Mouse (Mus musculus) gastrocnemius, postnatal 4 days (tissue): Measurements from ENCODE around the gene Nudt3. TPM values are rescaled to one million over a fixed set of nuclear protein-coding genes. Genes with fewer than 3 reads are reported as not detected.
"Not testable (repeated sequence)": the region's sequence is repeated elsewhere in the genome, so short reads cannot be mapped to it uniquely, and the experiment has no call there.

Source experiments
- DNase-seq, 2 experiments: peaks; one replicate each; pipeline ENCODE4 v3.0.0; 2021 to 2022; ENCODE audit warnings: low spot score in 2 of 2, mixed read lengths in 2 of 2
- long read RNA-seq, 2 experiments: library from polyadenylated mRNA; stranded (forward); transcript quantifications; one replicate each; pipeline ENCODE4 v2.0.0; 2021
- total RNA-seq, 2 experiments: library from RNA; stranded (reverse); gene quantifications; 2 replicates each; pipeline ENCODE4 v1.2.3; 2021

The Nudt3 gene
- 100 to 1,000 TPM; 316 to 327 TPM for total RNA-seq
- long read RNA-seq, experiment 1, transcript Nudt3-201 (5 exons, 2,223 nt), result major isoform, 32 of 61 reads
- long read RNA-seq, experiment 1, partial matches to known transcripts, result 0 of 61 reads
- long read RNA-seq, experiment 1, other reads (novel, unspliced or antisense), result 27 of 61 reads
- long read RNA-seq, experiment 2, transcript Nudt3-201 (5 exons, 2,223 nt), result major isoform, 35 of 72 reads
- long read RNA-seq, experiment 2, partial matches to known transcripts, result 0 of 72 reads
- long read RNA-seq, experiment 2, other reads (novel, unspliced or antisense), result 36 of 72 reads

GRCm38 (mm10) chr17:27623360-27624326 is at the start of gene Nudt3:
TSS of gene Nudt3 (minus strand) at chr17:27623495.
- DNase-seq, result peak; percentile 83 to 90

GRCm38 (mm10) chr17:27671720-27672119 is 48.4 kb upstream of the Nudt3 start:
- DNase-seq, result no peak

- no peak for DNase-seq
These were observed 35.5 kb upstream of the Nudt3 start for GRCm38 (mm10) chr17:27658767-27659166.

GRCm38 (mm10) chr17:27657123-27657522 is 33.8 kb upstream of the Nudt3 start:
- DNase-seq, result no peak

GRCm38 (mm10) chr17:27656414-27656813 is 33.1 kb upstream of the Nudt3 start:
- no peak for DNase-seq

- DNase-seq, result no peak
These were observed 32.7 kb upstream of the Nudt3 start for GRCm38 (mm10) chr17:27656011-27656399.

GRCm38 (mm10) chr17:27655089-27656010 is 32.1 kb upstream of the Nudt3 start, which contains the start of gene Pacsin1:
TSS of gene Pacsin1 (plus strand) at chr17:27655509.
- DNase-seq, result no peak

GRCm38 (mm10) chr17:27653253-27653959 is 30.1 kb upstream of the Nudt3 start:
- no peak for DNase-seq

GRCm38 (mm10) chr17:27652046-27652790 is 28.9 kb upstream of the Nudt3 start:
- no peak for DNase-seq

- no peak for DNase-seq
These were observed 27.3 kb upstream of the Nudt3 start for GRCm38 (mm10) chr17:27650586-27650985.

- no peak for DNase-seq
These were observed 26.9 kb upstream of the Nudt3 start for GRCm38 (mm10) chr17:27650160-27650559.

- DNase-seq, result no peak
These were observed 22.5 kb upstream of the Nudt3 start for GRCm38 (mm10) chr17:27645807-27646206.

GRCm38 (mm10) chr17:27644572-27644971 is 21.3 kb upstream of the Nudt3 start:
- no peak for DNase-seq

GRCm38 (mm10) chr17:27643756-27644155 is 20.5 kb upstream of the Nudt3 start:
- no peak for DNase-seq

GRCm38 (mm10) chr17:27643101-27643500 is 19.8 kb upstream of the Nudt3 start:
- no peak for DNase-seq

- DNase-seq, result peak in 1 of 2 experiments; percentile 43
These were observed 19.3 kb upstream of the Nudt3 start for GRCm38 (mm10) chr17:27642491-27643062.

GRCm38 (mm10) chr17:27639851-27640250 is 16.6 kb upstream of the Nudt3 start:
- not testable (repeated sequence) for DNase-seq

- no peak for DNase-seq
These were observed 15.6 kb upstream of the Nudt3 start for GRCm38 (mm10) chr17:27638921-27639332.

GRCm38 (mm10) chr17:27637333-27637732 is 14.0 kb upstream of the Nudt3 start:
- no peak for DNase-seq
